Mouse (Mus musculus) adrenal gland, postnatal 10 days (tissue): Measurements from ENCODE around the gene Parp1. TPM values are rescaled to one million over a fixed set of nuclear protein-coding genes. Genes with fewer than 3 reads are reported as not detected.
"Not testable (repeated sequence)": the region's sequence is repeated elsewhere in the genome, so short reads cannot be mapped to it uniquely, and the experiment has no call there.

ENCODE experiments used
- DNase-seq: peaks from one replicate; pipeline ENCODE4 v3.0.0; 2021; ENCODE audit warnings: mixed read lengths
- total RNA-seq, 2 experiments: library from RNA; stranded (reverse); gene quantifications; 2 replicates each; pipeline ENCODE4 v1.2.3; 2021

Gene Parp1
- total RNA-seq, 2 experiments from 2014 or later: 77.7 to 101 TPM

DNA sequence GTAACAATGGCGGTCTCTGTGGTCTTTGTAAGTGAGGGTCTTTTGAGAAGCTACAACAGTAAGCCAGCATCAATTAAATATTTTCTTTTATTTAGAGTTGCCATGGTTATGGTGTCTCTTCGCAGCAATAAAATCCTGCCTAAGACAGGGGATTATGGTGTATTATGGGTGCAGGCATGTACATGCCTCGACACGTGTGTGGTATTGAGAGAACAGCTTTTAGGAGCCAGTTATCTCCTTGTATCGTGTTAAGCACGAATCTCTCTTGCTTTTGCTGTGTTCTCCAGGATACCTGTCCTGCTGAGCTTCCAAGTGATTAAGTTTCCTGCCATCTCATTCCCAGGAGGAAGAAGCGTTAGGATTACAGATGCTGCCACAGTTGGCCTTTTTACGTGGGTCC is 9.3 kb upstream of the Parp1 start:
- DNase-seq: no peak

DNA sequence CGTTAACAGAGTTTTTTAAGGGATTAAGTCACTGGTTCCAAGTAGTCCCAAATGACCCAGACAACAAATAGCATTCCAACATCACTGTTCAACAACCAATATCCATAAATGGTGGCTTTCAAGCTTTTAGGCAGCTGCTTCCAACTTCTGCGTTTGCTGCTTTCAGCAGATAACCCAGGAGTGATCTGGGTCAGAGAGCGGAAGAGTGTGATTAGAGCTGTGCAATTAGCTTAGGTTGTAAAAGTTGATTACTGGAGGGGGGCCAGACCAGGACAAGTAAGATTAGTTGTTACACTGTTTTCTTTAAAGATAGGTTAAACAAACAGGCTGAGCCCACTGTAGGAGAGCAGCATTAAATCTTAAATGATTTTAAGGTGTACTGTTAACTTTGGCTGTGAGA is 7.5 kb upstream of the Parp1 start:
- DNase-seq: no peak

DNA sequence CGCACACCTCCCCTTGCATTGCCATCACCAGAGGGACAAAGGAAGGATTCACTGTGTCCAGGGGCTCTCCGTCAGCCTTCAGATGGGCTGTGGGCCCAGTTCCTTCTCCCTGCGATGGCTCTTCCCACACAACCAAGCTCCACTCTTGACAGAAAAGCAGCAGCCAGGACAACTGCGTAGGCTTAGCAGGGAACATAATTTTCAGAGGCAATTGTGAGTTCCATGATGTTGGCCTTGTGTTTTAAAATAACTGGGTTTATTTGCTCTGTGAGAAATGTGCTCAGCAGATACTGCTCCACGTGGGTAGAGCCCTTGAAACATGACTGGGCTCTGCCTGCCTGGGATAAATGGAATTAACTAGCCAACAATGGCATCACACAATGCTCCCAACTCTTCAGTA is 3.8 kb upstream of the Parp1 start:
- DNase-seq: no peak

DNA sequence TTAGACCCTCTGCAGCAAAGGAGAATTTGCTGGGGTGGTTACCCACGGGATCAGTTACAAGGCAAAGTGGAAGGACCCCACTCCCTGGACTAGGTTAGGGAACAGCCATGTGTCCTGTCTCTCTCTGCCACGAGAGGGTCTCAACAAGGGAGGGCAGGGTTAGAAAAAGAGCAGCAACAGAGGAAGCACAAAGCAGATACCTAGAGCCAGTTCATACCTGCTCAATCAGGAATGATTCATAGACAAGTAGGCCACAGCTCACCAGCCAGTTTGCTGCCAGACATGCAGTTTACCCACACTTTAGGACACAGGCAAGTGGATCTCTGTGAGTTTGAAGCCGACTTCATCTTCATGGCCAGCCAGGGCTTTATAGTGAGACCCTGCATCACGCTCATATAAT is 963 bp upstream of the Parp1 start:
- DNase-seq: no peak

DNA sequence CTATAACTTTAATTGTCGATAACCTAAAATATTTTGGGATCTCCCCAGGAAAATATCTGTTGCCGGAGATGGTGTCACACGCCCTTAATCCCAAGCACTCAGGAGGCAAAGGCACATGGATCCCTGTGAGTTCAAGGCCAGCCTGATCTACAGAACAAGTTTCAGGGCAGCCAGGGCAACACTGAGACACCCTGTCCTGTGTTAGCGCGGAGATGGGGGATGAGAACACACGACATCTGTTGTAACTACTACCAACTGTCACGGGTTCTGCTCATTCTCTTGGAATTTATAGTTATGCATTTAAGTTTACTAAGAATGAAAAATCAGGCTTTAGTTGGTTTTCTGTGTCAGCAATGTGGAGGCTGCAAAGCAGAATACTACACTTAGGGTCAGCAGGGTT is 476 bp upstream of the Parp1 start:
- no peak for DNase-seq

DNA sequence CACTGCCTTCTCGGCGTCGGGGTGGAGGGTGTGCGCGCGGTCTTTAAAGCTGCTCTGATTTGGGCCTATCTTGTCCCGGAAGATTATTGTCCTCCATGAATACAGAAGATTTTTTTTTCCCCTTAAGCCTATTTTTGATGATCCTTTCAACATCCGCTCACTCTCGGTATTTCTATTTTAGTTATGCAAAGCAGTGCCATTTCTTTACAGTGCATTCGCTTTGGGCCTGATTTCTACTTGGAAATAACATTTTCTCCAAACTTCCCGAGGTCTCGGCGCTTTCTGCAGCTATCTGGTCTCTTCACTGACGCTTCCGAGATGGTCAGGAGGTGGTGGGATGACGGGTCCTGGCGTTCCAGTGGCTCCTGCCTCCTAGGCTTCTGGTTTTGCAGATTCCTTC is 729 bp downstream of the Parp1 start:
- no peak for DNase-seq

DNA sequence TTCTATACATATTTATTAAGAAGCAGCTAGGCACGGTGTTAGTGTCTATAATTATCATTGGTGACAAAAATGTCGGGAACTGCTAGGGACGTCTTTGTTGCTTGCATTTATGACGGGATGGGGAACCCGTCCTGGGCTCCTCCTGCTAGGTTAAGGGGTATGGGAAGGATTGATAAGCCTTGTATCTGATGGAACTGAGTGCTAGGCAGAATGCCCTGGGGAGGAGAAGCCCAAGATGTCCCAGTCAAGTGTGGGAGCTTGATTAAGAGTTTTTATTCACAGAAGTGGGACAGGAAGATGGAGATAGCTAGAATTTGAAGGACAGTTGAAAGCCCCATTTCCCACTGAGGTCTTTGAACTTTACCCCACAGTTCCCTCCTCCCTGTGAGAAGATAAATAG is 1.5 kb downstream of the Parp1 start:
- DNase-seq: no peak

DNA sequence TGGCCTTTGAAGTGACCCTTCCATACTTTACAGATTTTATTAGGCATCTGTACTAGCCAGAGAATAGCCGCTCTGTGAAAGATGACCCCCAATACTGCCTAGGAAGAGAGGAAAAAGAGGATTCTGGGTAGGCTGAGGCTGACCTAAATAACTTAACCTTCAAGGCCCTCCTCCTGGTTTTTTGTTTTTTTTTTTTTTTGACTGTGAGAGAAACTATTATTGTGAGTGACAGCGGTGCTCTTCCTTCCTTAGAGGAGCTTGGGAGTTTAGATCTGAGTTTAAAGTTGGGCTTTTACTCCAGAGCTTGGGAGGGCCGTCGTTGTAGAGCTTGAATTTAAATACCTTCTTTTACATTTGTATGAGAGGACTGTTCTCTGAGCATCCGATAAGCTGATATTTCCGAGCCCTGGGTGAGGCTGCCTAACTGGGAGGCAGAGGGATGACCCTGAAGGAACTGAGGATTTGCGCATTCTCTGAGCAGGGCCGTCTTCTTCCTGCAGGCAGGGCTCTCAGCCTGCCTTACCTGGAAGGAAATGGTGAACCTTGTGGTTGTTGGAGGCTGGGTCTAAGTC is 2.4 kb downstream of the Parp1 start:
- no peak for DNase-seq

DNA sequence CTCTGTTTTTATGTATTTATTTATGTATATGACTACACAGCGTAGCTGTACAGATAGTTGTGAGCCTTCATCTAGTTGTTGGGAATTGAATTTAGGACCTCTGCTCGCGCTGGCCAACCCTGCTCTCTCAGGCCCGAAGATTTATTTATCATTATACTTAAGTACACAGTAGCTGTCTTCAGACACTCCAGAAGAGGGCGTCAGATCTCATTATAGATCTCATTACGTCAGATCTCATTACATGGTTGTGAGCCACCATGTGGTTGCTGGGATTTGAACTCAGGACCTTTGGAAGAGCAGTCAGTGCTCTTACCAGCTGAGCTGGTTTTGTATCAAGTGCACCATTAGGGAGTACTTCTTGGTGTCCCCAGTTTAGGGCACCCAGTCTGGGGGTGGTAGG is 3.0 kb downstream of the Parp1 start:
- DNase-seq: not testable (repeated sequence)

DNA sequence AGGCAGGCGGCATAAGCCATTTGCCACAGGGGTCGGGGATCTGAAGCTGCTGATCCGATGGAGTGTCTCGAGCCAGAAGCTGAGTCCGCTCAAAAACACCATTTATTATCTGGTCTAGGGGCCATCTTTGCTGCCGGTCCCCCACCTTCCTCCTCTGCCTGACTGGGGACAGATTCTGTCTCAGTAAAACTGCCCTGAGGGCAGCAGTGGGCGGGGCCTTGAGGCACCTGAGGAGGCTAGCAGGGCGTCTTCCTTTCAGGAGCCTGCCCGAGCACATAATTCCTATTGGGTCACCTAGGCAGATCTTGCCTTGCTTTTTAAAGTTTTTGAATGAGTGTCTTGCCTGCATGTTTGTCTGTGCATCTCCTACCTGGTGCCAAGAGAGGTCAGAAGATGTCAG is 3.4 kb downstream of the Parp1 start:
- no peak for DNase-seq

DNA sequence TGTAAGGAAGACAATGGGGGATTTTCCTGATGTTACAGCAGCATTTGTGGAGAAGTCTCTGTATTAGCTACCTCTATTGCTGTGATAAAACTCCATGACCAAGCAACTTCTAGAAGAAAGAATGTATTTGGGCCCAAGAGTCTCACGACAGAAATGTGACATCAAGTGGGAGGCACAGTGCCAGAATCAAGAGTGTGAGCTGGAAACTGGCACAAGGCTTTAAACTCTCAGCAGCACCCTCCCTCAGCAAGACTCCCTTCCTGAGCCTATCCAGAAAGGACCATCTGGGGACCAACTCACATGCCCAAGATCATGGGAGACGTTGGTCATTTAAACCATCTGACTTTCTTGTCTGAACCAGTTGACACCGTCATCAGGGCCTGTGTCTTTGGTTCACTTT is 7.8 kb downstream of the Parp1 start:
- DNase-seq: no peak

DNA sequence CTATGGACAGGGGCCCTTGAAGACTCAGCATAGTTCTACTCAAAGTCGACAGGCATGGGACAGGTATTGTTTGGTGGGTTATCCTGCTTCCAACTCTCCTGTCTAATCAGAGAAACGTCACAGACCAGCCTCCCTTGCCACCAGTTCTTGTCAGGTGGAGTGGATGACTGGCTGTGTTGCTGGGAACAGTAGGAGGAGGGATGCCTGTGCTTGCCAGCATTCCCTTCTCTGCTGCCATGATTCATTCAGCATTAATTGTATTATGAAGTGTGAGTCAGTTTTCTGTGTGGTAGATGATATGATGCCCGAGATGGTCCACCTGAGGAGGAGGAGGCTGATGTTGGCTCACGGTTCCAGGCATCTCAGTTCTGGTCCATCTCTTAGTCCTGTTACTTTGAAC is 9.1 kb downstream of the Parp1 start:
- DNase-seq: no peak

DNA sequence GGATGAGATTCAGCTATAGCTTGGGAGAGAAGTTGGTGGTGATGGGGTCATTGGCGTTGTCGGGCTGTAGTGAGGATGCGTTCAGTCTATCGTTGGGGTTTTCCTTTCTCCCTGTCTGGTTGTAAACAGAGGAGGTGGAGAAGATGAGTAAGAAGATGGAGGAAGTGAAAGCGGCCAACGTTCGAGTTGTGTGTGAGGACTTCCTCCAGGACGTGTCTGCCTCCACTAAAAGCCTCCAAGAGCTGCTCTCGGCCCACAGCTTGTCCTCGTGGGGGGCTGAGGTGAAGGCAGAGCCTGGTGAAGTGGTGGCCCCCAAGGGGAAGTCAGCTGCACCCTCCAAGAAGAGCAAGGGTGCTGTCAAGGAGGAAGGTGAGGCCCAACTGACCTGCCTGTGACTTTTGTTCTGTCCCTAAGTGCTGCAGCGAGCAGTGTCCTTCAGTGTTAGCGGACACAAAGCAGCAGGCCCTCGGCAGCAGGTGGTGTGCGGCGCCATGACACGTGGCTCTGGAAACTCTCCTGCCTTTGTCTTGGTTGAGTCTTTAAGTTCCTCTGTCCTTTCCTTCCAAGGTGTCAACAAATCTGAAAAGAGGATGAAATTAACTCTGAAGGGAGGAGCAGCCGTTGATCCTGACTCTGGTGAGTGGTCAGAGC is 19.2 kb downstream of the Parp1 start:
- no peak for DNase-seq

DNA sequence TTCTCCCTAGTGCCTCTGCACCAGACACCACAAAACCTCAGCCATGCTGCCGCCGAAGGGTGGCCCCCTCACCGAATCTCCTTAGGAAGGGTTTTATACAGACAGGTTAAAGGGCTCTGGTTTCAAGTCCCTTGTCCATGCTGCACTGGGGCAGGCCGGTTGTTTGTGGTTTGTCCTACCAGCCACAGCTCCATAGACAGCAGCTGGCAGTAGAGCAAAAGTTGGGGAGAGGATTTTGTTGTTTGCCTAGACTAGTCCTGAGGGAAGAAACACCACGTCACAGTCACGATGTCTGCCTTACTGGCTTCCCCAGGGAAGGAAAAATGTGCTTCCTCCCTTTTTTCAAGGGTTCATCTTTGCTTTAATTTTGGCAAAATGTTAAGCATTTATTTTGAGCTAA is 31.9 kb downstream of the Parp1 start:
- DNase-seq: no peak

DNA sequence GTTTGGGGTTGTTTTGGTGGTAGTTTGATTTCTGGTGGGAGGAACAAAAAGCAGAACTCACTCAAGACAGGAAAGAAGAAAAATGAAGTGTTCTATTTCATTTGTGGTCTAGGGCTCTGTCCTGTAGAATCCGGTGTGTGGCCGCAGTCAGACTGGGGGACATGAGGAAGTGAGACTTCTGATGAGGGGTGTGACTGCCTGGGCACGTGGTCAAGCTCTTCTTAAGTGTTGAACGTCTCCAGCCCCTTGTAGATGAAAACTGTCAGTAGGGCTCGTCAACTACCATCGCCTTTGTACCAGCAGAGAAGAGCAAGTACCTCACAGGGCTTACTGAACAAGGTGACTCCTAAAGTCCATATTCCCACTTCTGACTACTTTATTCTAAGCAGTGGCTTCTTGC is 33.1 kb downstream of the Parp1 start:
- DNase-seq: no peak

DNA sequence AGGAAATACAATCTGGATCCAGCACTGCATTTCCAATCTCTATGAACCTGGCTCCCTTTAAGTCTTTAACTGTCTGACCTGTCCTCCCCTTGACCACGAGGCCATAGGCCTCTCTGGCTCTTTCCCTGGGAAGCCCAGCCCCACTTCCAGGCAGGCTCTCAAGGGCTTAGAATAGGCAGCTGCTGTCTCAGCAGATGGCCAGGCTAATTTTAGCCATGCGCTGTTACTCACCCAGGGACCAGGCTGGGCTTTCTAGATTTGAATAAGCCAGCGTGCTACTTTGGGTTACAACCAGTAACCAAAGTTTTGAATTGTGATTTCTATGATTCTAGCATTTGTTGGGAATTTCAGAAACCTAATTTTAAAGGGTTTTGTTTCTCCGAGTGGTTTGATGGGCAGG is 35.9 kb downstream of the Parp1 start:
- DNase-seq: peak; percentile 65

DNA sequence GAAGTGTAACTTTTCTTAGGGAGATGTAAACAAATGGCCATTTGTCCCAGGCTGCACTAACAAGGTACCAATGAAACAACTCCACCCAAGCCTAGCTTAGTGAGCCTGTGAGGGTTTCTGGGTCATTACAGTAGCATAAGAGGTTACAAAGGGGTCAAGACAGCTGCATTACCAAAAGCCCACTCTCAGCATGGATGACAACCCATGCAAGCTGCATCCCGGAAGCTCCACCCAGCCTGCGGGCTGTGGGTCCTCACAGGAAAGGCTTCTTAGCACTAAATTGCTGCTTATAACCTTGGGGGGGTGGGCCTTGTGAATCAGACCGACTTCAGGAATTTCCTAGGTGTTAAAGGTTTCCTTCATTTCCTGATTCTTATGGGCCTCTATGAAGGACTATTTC is 37.4 kb downstream of the Parp1 start:
- DNase-seq: no peak

DNA sequence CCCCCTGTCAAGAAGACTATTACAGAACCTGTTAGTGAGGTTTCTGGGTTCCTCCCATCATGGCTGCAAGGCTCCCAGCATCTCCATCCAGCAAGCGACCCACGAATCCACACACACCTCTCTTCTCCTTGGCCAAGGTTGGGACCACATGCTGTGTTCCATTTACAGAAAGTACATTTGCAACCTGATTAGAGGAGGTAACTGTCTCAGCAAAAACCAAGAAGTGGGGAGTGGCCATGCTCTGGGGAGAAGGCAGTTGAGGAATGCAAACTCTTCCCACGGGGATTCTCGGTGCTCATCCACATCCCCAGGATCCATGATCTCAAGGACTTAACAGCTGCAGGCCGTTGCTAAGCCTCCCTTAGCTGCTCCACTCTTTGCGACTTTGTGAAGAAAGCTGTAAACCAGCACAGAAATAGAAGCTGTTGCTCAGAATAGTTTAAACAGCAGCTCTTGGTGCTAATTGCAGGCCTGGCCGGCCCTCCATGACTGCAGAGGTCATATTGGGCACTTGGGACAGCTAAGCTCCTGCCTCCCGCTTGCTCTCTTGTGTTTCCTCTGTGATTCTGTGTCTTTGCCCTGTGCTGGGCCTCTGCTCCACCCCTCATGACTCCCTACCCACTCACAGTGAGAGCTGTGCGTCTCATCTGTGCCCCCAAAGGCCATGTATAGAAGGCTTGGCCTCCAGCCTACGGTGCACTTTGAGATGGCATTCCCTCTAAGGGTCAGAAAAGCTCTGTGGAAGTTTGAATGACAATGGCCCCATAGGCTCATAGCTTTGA is 38.3 kb downstream of the Parp1 start:
- no peak for DNase-seq

DNA sequence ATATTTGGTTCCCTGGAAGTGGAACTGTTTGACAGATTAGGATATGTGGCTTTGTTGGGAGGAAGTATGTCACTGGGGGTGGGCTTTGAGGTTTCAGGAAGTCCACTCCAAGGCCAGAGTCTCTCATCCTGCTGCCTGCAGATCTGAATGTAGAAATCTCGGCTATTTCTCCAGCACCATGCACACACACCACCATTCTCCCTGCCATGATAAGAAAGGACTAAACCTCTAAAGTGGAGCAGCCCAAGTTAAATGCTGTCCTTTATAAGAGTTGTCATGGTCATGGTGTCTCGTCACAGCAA is 38.8 kb downstream of the Parp1 start:
- DNase-seq: no peak

DNA sequence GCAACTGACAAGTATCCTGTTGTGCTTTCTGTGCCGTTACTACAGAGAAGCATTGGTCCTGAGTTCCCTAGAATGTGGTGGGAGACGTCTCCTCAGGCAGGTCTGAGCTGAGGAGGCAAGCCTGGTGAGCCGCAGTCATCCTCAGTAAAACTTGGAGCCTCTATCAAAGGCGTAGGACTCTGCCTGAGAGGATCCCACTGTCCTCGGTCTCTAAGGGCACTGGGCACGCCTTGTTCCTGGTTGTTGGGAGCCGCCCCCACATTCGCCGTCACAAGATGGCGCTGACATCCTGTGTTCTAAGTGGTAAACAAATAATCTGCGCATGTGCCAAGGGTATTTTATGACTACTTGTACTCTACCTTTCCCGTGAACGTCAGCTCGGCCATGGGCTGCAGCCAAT is 43.1 kb downstream of the Parp1 start:
- DNase-seq: not testable (repeated sequence)

DNA sequence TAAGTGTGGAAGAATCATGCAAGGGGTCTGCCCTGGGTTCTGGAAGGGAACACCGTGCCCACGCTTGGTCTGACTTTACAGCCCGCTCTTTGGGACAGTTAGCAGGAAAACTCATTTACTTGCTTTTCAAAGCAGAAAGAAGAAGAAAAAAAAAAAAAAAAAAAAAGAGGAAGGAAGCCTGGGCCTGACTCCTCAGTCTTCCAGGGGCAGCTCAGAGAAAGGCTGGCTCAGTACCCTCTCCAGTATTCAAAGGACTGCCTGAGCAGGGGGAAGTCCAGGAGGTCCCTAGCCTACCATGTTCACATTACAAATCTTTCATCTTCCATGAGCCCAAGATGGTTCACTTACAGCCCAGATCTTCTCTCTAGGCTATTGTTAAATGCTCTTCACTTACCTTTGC is 48.0 kb downstream of the Parp1 start:
- no peak for DNase-seq

DNA sequence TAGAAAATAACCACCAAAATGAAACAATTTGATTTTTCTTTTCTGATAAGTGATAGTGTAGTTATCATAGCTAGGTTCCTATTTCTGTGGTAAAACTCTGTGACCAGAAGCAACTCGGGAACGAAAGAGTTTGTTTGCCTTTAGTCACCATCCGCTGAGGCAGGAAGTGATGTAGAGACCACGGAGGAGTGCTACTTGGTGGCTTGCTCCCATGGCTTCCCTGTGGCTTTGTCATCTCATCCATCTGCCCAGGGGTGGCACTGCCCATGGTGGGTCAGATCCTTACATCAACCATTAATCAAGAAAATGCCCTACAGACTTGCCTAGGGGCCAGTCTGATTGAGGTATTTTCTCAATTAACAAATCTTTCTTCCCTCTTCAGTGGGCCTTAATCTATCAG is 53.7 kb downstream of the Parp1 start:
- DNase-seq: no peak

DNA sequence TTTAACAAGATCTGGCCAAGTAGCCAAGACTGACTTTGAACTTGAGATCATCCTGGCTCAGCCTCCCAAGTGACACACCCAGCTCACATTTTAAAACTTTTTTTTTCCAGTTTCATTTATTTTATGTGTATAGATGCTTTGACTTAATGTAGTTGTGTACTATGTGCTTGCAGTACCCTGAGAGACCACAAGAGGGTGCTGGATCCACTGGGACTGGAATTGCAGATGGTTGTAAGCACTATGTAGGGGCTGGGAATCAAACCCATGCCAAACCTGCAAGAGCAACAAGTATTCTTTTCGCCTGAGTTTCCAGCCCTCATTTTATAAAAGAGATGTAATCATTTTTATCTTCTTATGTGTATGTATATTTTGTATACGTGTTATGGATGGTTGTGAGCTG is 55.2 kb downstream of the Parp1 start:
- no peak for DNase-seq

DNA sequence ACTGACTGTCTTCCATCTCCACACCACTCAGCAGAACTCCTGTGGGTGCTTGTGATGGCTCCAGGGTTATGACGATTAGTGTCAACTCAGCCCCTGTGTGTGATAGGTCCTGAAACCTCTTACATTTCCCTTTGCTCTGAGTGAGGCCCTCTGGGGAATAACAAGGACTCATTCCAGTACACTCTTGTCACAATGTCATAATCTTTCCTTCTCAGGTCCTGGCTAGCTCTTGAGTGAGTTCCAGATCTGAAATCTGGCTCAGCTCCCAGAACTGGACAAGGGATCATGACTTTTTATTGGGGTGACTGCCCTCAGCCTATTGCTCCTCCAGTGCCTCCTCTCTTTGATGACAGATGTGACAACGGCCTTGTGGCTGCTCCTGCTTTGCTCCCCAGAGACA is 57.4 kb downstream of the Parp1 start:
- peak; percentile 83 for DNase-seq
